Mouse (Mus musculus) intestine, embryonic 15.5 days (tissue): ENCODE measurements around the gene Gm5901. TPM values are rescaled to one million over a fixed set of nuclear protein-coding genes. Genes with fewer than 3 reads are reported as not detected.
"Not testable (repeated sequence)": the region's sequence is repeated elsewhere in the genome, so short reads cannot be mapped to it uniquely, and the experiment has no call there.

Source experiments
- ATAC-seq: fragments of 200-750 bp; cut with Nextera tagmentation; 2 replicates; pipeline ENCODE4 v1.8.0; 2017; ENCODE audit warnings: moderate TSS enrichment, moderate library complexity
- H3K27ac ChIP-seq: fragments of 300-500 bp; sonication (generic); 2 replicates; pipeline ENCODE4 v1.5.1; 2015; ENCODE audit warnings: mild to moderate bottlenecking, inconsistent platforms
- H3K27me3 ChIP-seq: fragments of 300-500 bp; sonication (generic); replicated peaks from 2 replicates; pipeline ENCODE4 v1.6.1; 2015; ENCODE audit warnings: inconsistent platforms
- H3K36me3 ChIP-seq: fragments of 300-500 bp; sonication (generic); 2 replicates; pipeline ENCODE4 v1.6.1; 2015; ENCODE audit warnings: inconsistent platforms
- H3K4me1 ChIP-seq: fragments of 300-500 bp; sonication (generic); replicated peaks from 2 replicates; pipeline ENCODE4 v1.6.1; 2015; ENCODE audit warnings: inconsistent platforms
- H3K4me2 ChIP-seq: fragments of 300-500 bp; sonication (generic); replicated peaks from 2 replicates; pipeline ENCODE4 v1.6.1; 2015; ENCODE audit warnings: mild to moderate bottlenecking, inconsistent platforms
- H3K4me3 ChIP-seq: fragments of 300-500 bp; sonication (generic); replicated peaks from 2 replicates; pipeline ENCODE4 v1.5.1; 2015; ENCODE audit warnings: inconsistent platforms
- H3K9ac ChIP-seq: fragments of 300-500 bp; sonication (generic); 2 replicates; pipeline ENCODE4 v1.6.1; 2015; ENCODE audit warnings: inconsistent platforms
- H3K9me3 ChIP-seq: fragments of 300-500 bp; sonication (generic); 2 replicates; pipeline ENCODE4 v1.6.1; 2016; ENCODE audit warnings: inconsistent platforms
- WGBS: fragments of 180-500 bp; shearing (Covaris S2); methylation state at CpG from one replicate; pipeline ENCODE4 v1.1.7; 2015; 5-methylcytosine and 5-hydroxymethylcytosine counted together
- polyA plus RNA-seq: library from polyadenylated mRNA; unstranded; fragments of >200 nt; fragmentation: Nextera tagmentation; extraction: Ambion mirVana; gene quantifications from 2 replicates; pipeline ENCODE4 v1.2.1, GENCODE M21; 2015

The Gm5901 gene
- not detected in 2 replicates for polyA plus RNA-seq

GRCm38 (mm10) chr7:105374866-105375265 is at the start of gene Gm5901:
Gm5901 (plus strand) TSS chr7:105375038.
- H3K4me3 ChIP-seq: no peak within 1 kb of the TSS
- no peak for ATAC-seq
- no peaks in the 10 kb centered on the region for H3K4me1 ChIP-seq
- H3K36me3 ChIP-seq: peaks cover 20% of the 10 kb centered on the region
- no peak within 1 kb of the TSS for H3K9ac ChIP-seq
- WGBS: 82% methylated on average over 1 of the region's 1 CpGs
- H3K27ac ChIP-seq: no peak within 1 kb of the TSS
- H3K27me3 ChIP-seq: no peaks in the 10 kb centered on the region
- H3K9me3 ChIP-seq: no peaks in the 10 kb centered on the region
- H3K4me2 ChIP-seq: no peak within 1 kb of the TSS

- Histone ChIP-seq H3K9me3 (no peaks in the 10 kb centered on the region), H3K4me3 (no peak overlapping the region), H3K27ac (no peak overlapping the region), H3K36me3 (no peaks in the 10 kb centered on the region), H3K27me3 (no peaks in the 10 kb centered on the region), H3K4me1 (no peaks in the 10 kb centered on the region), H3K4me2 (no peak overlapping the region), H3K9ac (no peak overlapping the region)
- WGBS: 65% methylated on average over 2 of the region's 2 CpGs
- ATAC-seq: no peak
Measured at GRCm38 (mm10) chr7:105325302-105325701, 49.5 kb upstream of the Gm5901 start.

- H3K36me3 ChIP-seq: no peaks in the 10 kb centered on the region
- H3K4me2 ChIP-seq: no peak within 1 kb of the TSS
- 82% methylated on average over 1 of the region's 1 CpGs for WGBS
- H3K27me3 ChIP-seq: no peaks in the 10 kb centered on the region
- H3K4me3 ChIP-seq: no peak within 1 kb of the TSS
- no peaks in the 10 kb centered on the region for H3K9me3 ChIP-seq
- ATAC-seq: no peak
- no peak within 1 kb of the TSS for H3K9ac ChIP-seq
- no peak within 1 kb of the TSS for H3K27ac ChIP-seq
- no peaks in the 10 kb centered on the region for H3K4me1 ChIP-seq
Measured at GRCm38 (mm10) chr7:105334004-105334403, 40.8 kb upstream of the Gm5901 start, which contains the start of gene Olfr690. Olfr690 (minus strand) TSS chr7:105334104.

GRCm38 (mm10) chr7:105342170-105342569 is 32.7 kb upstream of the Gm5901 start, which contains the start of gene Olfr691:
Olfr691 (minus strand) TSS chr7:105342270.
- Histone ChIP-seq H3K4me2 (no peak within 1 kb of the TSS), H3K4me3 (no peak within 1 kb of the TSS), H3K36me3 (no peaks in the 10 kb centered on the region), H3K9ac (no peak within 1 kb of the TSS), H3K27me3 (no peaks in the 10 kb centered on the region), H3K27ac (no peak within 1 kb of the TSS), H3K9me3 (no peaks in the 10 kb centered on the region), H3K4me1 (no peaks in the 10 kb centered on the region)
- no peak for ATAC-seq
- WGBS: 45% methylated on average over 1 of the region's 1 CpGs

GRCm38 (mm10) chr7:105342752-105343151 is 32.1 kb upstream of the Gm5901 start:
- Histone ChIP-seq H3K27me3 (no peaks in the 10 kb centered on the region), H3K27ac (no peak overlapping the region), H3K4me3 (no peak overlapping the region), H3K9me3 (no peaks in the 10 kb centered on the region), H3K4me1 (no peaks in the 10 kb centered on the region), H3K9ac (no peak overlapping the region), H3K36me3 (no peaks in the 10 kb centered on the region), H3K4me2 (no peak overlapping the region)
- ATAC-seq: no peak
- 82% methylated on average over 2 of the region's 2 CpGs for WGBS

- H3K36me3 ChIP-seq, H3K4me1 ChIP-seq, H3K4me3 ChIP-seq, H3K27me3 ChIP-seq, H3K27ac ChIP-seq, ATAC-seq, H3K9ac ChIP-seq, H3K9me3 ChIP-seq, H3K4me2 ChIP-seq: not testable (repeated sequence)
- WGBS: no CpG with 5 or more reads among the region's 5 CpGs
Measured at GRCm38 (mm10) chr7:105356064-105356463, 18.8 kb upstream of the Gm5901 start.

GRCm38 (mm10) chr7:105356487-105356886 is 18.4 kb upstream of the Gm5901 start:
- not testable (repeated sequence) for H3K9me3 ChIP-seq, H3K4me1 ChIP-seq, H3K9ac ChIP-seq, H3K36me3 ChIP-seq, H3K4me2 ChIP-seq, H3K27ac ChIP-seq, H3K27me3 ChIP-seq, H3K4me3 ChIP-seq
- WGBS: 91% methylated on average over 1 of the region's 2 CpGs
- ATAC-seq: peak; percentile 82

- Histone ChIP-seq H3K9me3 (no peaks in the 10 kb centered on the region), H3K36me3 (no peaks in the 10 kb centered on the region), H3K4me1 (no peaks in the 10 kb centered on the region), H3K4me3 (no peak overlapping the region), H3K27ac (no peak overlapping the region), H3K27me3 (no peaks in the 10 kb centered on the region), H3K4me2 (no peak overlapping the region), H3K9ac (no peak overlapping the region)
- no peak for ATAC-seq
- WGBS: 79% methylated on average over 2 of the region's 2 CpGs
Measured at GRCm38 (mm10) chr7:105361713-105362112, 13.1 kb upstream of the Gm5901 start.

- no peak overlapping the region for H3K4me2 ChIP-seq
- no peak for ATAC-seq
- 90% methylated on average over 5 of the region's 5 CpGs for WGBS
- H3K27me3 ChIP-seq: no peaks in the 10 kb centered on the region
- no peaks in the 10 kb centered on the region for H3K4me1 ChIP-seq
- no peaks in the 10 kb centered on the region for H3K9me3 ChIP-seq
- no peak overlapping the region for H3K4me3 ChIP-seq
- no peak overlapping the region for H3K9ac ChIP-seq
- H3K27ac ChIP-seq: no peak overlapping the region
- H3K36me3 ChIP-seq: no peaks in the 10 kb centered on the region
Measured at GRCm38 (mm10) chr7:105367268-105367667, 7.6 kb upstream of the Gm5901 start.

GRCm38 (mm10) chr7:105367930-105368329 is 6.9 kb upstream of the Gm5901 start, which contains the start of gene Olfr692:
Olfr692 (plus strand) TSS chr7:105368230.
- no peaks in the 10 kb centered on the region for H3K4me1 ChIP-seq
- H3K9me3 ChIP-seq: no peaks in the 10 kb centered on the region
- no peak for ATAC-seq
- no peak within 1 kb of the TSS for H3K4me2 ChIP-seq
- no peak within 1 kb of the TSS for H3K27ac ChIP-seq
- H3K27me3 ChIP-seq: no peaks in the 10 kb centered on the region
- H3K4me3 ChIP-seq: no peak within 1 kb of the TSS
- H3K36me3 ChIP-seq: no peaks in the 10 kb centered on the region; the same call in 1 of the 2 replicates
- no peak within 1 kb of the TSS for H3K9ac ChIP-seq
- WGBS: 85% methylated on average over 1 of the region's 1 CpGs

- Histone ChIP-seq H3K9me3 (no peaks in the 10 kb centered on the region), H3K27ac (no peak overlapping the region), H3K4me3 (no peak overlapping the region), H3K9ac (no peak overlapping the region), H3K4me2 (no peak overlapping the region), H3K4me1 (no peaks in the 10 kb centered on the region), H3K27me3 (no peaks in the 10 kb centered on the region), H3K36me3 (no peaks in the 10 kb centered on the region; the same call in 1 of the 2 replicates)
- ATAC-seq: no peak
- 89% methylated on average over 4 of the region's 4 CpGs for WGBS
Measured at GRCm38 (mm10) chr7:105368521-105368920, 6.3 kb upstream of the Gm5901 start.

- Histone ChIP-seq H3K27ac (no peak overlapping the region), H3K4me2 (no peak overlapping the region), H3K36me3 (peaks cover 10% of the 10 kb centered on the region; the same call in 1 of the 2 replicates), H3K4me1 (no peaks in the 10 kb centered on the region), H3K4me3 (no peak overlapping the region), H3K27me3 (no peaks in the 10 kb centered on the region), H3K9ac (no peak overlapping the region), H3K9me3 (no peaks in the 10 kb centered on the region)
- 87% methylated on average over 1 of the region's 1 CpGs for WGBS
- no peak for ATAC-seq
Measured at GRCm38 (mm10) chr7:105372912-105373311, 1.9 kb upstream of the Gm5901 start.

GRCm38 (mm10) chr7:105373509-105373908 is 1.3 kb upstream of the Gm5901 start:
- 86% methylated on average over 4 of the region's 4 CpGs for WGBS
- no peak overlapping the region for H3K27ac ChIP-seq

More at GRCm38 (mm10) chr7:105373509-105373908, 1.3 kb upstream of the Gm5901 start:
- no peak for ATAC-seq
- Histone ChIP-seq H3K4me3 (no peak overlapping the region), H3K9me3 (no peaks in the 10 kb centered on the region), H3K4me2 (no peak overlapping the region), H3K27me3 (no peaks in the 10 kb centered on the region), H3K36me3 (peaks cover 15% of the 10 kb centered on the region), H3K9ac (no peak overlapping the region), H3K4me1 (no peaks in the 10 kb centered on the region)
